Mouse (Mus musculus): Measurements from ENCODE around the gene St3gal4. TPM values are rescaled to one million over a fixed set of nuclear protein-coding genes. Genes with fewer than 3 reads are reported as not detected.

Gene St3gal4
- polyA plus RNA-seq, 1 experiment = 18.4 TPM

- peak; percentile 4 for DNase-seq
- Histone ChIP-seq H3K4me3 (replicated peaks; ENCODE audit: extremely low read depth, low read depth, low read length) (no peak overlapping the region), H3K4me1 (ENCODE audit: control insufficient read depth, insufficient read depth, low read length) (no peaks in the 10 kb centered on the region; the same call in 1 of the 2 replicates)
- 79% methylated on average over 11 of the region's 11 CpGs for WGBS
- TF ChIP-seq CTCF (IDR thresholded peaks at IDR 0.05; ENCODE audit: insufficient read depth, low read length) = no peak
Measured at GRCm38 (mm10) chr9:35055528-35056330, 63.3 kb downstream of the St3gal4 start.

GRCm38 (mm10) chr9:35053669-35054068 lies 65.4 kb downstream of the St3gal4 start:
- DNase-seq = no peak

GRCm38 (mm10) chr9:35053081-35053480 lies 66.0 kb downstream of the St3gal4 start:
- TF ChIP-seq CTCF (IDR thresholded peaks at IDR 0.05; ENCODE audit: insufficient read depth, low read length) = no peak
- no peak for TF ChIP-seq POLR2A (IDR thresholded peaks at IDR 0.05; ENCODE audit: borderline replicate concordance, extremely low read depth, low read depth, low read length)
- WGBS = 94% methylated on average over 16 of the region's 16 CpGs
- H3K4me3 ChIP-seq (replicated peaks; ENCODE audit: extremely low read depth, low read depth, low read length) = no peak overlapping the region
- H3K4me1 ChIP-seq (ENCODE audit: control insufficient read depth, insufficient read depth, low read length) = no peaks in the 10 kb centered on the region
- DNase-seq = no peak

More at GRCm38 (mm10) chr9:35053669-35054068, 65.4 kb downstream of the St3gal4 start:
- WGBS = 80% methylated on average over 3 of the region's 3 CpGs
- Histone ChIP-seq H3K4me3 (replicated peaks; ENCODE audit: extremely low read depth, low read depth, low read length) (no peak overlapping the region), H3K4me1 (ENCODE audit: control insufficient read depth, insufficient read depth, low read length) (no peaks in the 10 kb centered on the region)
- TF ChIP-seq POLR2A (IDR thresholded peaks at IDR 0.05; ENCODE audit: borderline replicate concordance, extremely low read depth, low read depth, low read length) (no peak), CTCF (IDR thresholded peaks at IDR 0.05; ENCODE audit: insufficient read depth, low read length) (no peak)

GRCm38 (mm10) chr9:35052671-35053070 lies 66.4 kb downstream of the St3gal4 start:
- TF ChIP-seq CTCF (IDR thresholded peaks at IDR 0.05; ENCODE audit: insufficient read depth, low read length) (no peak), POLR2A (IDR thresholded peaks at IDR 0.05; ENCODE audit: borderline replicate concordance, extremely low read depth, low read depth, low read length) (no peak)
- WGBS = 92% methylated on average over 4 of the region's 4 CpGs
- DNase-seq = no peak
- no peaks in the 10 kb centered on the region for H3K4me1 ChIP-seq (ENCODE audit: control insufficient read depth, insufficient read depth, low read length)
- no peak overlapping the region for H3K4me3 ChIP-seq (replicated peaks; ENCODE audit: extremely low read depth, low read depth, low read length)

GRCm38 (mm10) chr9:35051666-35052065 lies 67.4 kb downstream of the St3gal4 start:
- WGBS = 89% methylated on average over 4 of the region's 4 CpGs

GRCm38 (mm10) chr9:35050701-35051454 lies 68.2 kb downstream of the St3gal4 start:
- TF ChIP-seq POLR2A (IDR thresholded peaks at IDR 0.05; ENCODE audit: borderline replicate concordance, extremely low read depth, low read depth, low read length) (no peak), CTCF (IDR thresholded peaks at IDR 0.05; ENCODE audit: insufficient read depth, low read length) (no peak)
- WGBS = 90% methylated on average over 6 of the region's 6 CpGs
- DNase-seq = peak; percentile 2
- Histone ChIP-seq H3K4me1 (ENCODE audit: control insufficient read depth, insufficient read depth, low read length) (no peaks in the 10 kb centered on the region), H3K4me3 (replicated peaks; ENCODE audit: extremely low read depth, low read depth, low read length) (no peak overlapping the region)

More at GRCm38 (mm10) chr9:35051666-35052065, 67.4 kb downstream of the St3gal4 start:
- peak; percentile 2 for DNase-seq
- H3K4me1 ChIP-seq (ENCODE audit: control insufficient read depth, insufficient read depth, low read length) = no peaks in the 10 kb centered on the region
- TF ChIP-seq CTCF (IDR thresholded peaks at IDR 0.05; ENCODE audit: insufficient read depth, low read length) (no peak), POLR2A (IDR thresholded peaks at IDR 0.05; ENCODE audit: borderline replicate concordance, extremely low read depth, low read depth, low read length) (no peak)
- no peak overlapping the region for H3K4me3 ChIP-seq (replicated peaks; ENCODE audit: extremely low read depth, low read depth, low read length)

- Histone ChIP-seq H3K4me1 (ENCODE audit: control insufficient read depth, insufficient read depth, low read length) (0 out of 2 replicates have a peak, but pooled peaks cover 3% of the 10 kb centered on the region), H3K4me3 (replicated peaks; ENCODE audit: extremely low read depth, low read depth, low read length) (no peak overlapping the region)
- DNase-seq = no peak
- WGBS = 62% methylated on average over 3 of the region's 3 CpGs
- TF ChIP-seq POLR2A (IDR thresholded peaks at IDR 0.05; ENCODE audit: borderline replicate concordance, extremely low read depth, low read depth, low read length) (no peak), CTCF (IDR thresholded peaks at IDR 0.05; ENCODE audit: insufficient read depth, low read length) (no peak)
Measured at GRCm38 (mm10) chr9:35049891-35050527, 69.1 kb downstream of the St3gal4 start.

GRCm38 (mm10) chr9:35048449-35048848 lies 70.6 kb downstream of the St3gal4 start:
- no peak overlapping the region for H3K4me3 ChIP-seq (replicated peaks; ENCODE audit: extremely low read depth, low read depth, low read length)
- DNase-seq = no peak
- 0 out of 2 replicates have a peak, but pooled peaks cover 3% of the 10 kb centered on the region for H3K4me1 ChIP-seq (ENCODE audit: control insufficient read depth, insufficient read depth, low read length)
- 75% methylated on average over 6 of the region's 6 CpGs for whole genome bisulfite sequencing
- TF ChIP-seq CTCF (IDR thresholded peaks at IDR 0.05; ENCODE audit: insufficient read depth, low read length) = no peak
- TF ChIP-seq POLR2A (IDR thresholded peaks at IDR 0.05; ENCODE audit: borderline replicate concordance, extremely low read depth, low read depth, low read length) = no peak

GRCm38 (mm10) chr9:35045756-35046155 lies 73.3 kb downstream of the St3gal4 start:
- H3K4me1 ChIP-seq (ENCODE audit: control insufficient read depth, insufficient read depth, low read length) = 0 out of 2 replicates have a peak, but pooled peaks cover 3% of the 10 kb centered on the region
- H3K4me3 ChIP-seq (replicated peaks; ENCODE audit: extremely low read depth, low read depth, low read length) = no peak overlapping the region
- TF ChIP-seq POLR2A (IDR thresholded peaks at IDR 0.05; ENCODE audit: borderline replicate concordance, extremely low read depth, low read depth, low read length) = no peak
- no peak for TF ChIP-seq CTCF (IDR thresholded peaks at IDR 0.05; ENCODE audit: insufficient read depth, low read length)
- WGBS = 63% methylated on average over 2 of the region's 2 CpGs
- DNase-seq = peak; percentile 48

Data from lung, adult 2 months (tissue).